Mouse (Mus musculus) kidney, postnatal 10 days (tissue): ENCODE results near the gene Cyp4a14.
"Not testable (repeated sequence)": the region's sequence is repeated elsewhere in the genome, so short reads cannot be mapped to it uniquely, and the experiment has no call there.

ENCODE experiments used
- DNase-seq: peaks from one replicate; pipeline ENCODE4 v3.0.0; 2021; ENCODE audit warnings: mixed read lengths

Cyp4a14 gene

GRCm38 (mm10) chr4:115496001-115496400, at the start of gene Cyp4a14:
Cyp4a14 (minus strand) TSS chr4:115496142.
- DNase-seq = no peak

GRCm38 (mm10) chr4:115545101-115545500, 49.2 kb upstream of the Cyp4a14 start:
- DNase-seq = no peak

GRCm38 (mm10) chr4:115521766-115522165, 25.8 kb upstream of the Cyp4a14 start:
- DNase-seq = no peak

- no peak for DNase-seq
These were observed 23.5 kb upstream of the Cyp4a14 start for GRCm38 (mm10) chr4:115519444-115519843.

- not testable (repeated sequence) for DNase-seq
These were observed 22.1 kb upstream of the Cyp4a14 start, which contains the start of gene Cyp4a10 for GRCm38 (mm10) chr4:115518000-115518399. Cyp4a10 (plus strand) TSS chr4:115518264.

- not testable (repeated sequence) for DNase-seq
These were observed 18.0 kb upstream of the Cyp4a14 start for GRCm38 (mm10) chr4:115513964-115514363.

GRCm38 (mm10) chr4:115497466-115497865, 1.5 kb upstream of the Cyp4a14 start:
- no peak for DNase-seq

GRCm38 (mm10) chr4:115481006-115481652, 14.8 kb downstream of the Cyp4a14 start:
- no peak for DNase-seq

- peak; percentile 41 for DNase-seq
These were observed 19.9 kb downstream of the Cyp4a14 start for GRCm38 (mm10) chr4:115476051-115476450.

- not testable (repeated sequence) for DNase-seq
These were observed 22.4 kb downstream of the Cyp4a14 start for GRCm38 (mm10) chr4:115473585-115473984.

GRCm38 (mm10) chr4:115452304-115452703, 43.6 kb downstream of the Cyp4a14 start, which contains the start of gene Cyp4a30b:
Cyp4a30b (plus strand) TSS chr4:115452604.
- DNase-seq = no peak

- DNase-seq = no peak
These were observed 45.3 kb downstream of the Cyp4a14 start for GRCm38 (mm10) chr4:115450577-115451137.
